Mouse (Mus musculus) kidney, adult 8-10 months (tissue): ENCODE results near the gene Spef1.

Source experiments
- DNase-seq, 2 experiments: peaks; one replicate each; pipeline ENCODE4 v3.0.0; 2022

Gene Spef1

GRCm38 (mm10) chr2:131140533-131140905 is 46.6 kb downstream of the Spef1 start:
- no peak for DNase-seq

DNA sequence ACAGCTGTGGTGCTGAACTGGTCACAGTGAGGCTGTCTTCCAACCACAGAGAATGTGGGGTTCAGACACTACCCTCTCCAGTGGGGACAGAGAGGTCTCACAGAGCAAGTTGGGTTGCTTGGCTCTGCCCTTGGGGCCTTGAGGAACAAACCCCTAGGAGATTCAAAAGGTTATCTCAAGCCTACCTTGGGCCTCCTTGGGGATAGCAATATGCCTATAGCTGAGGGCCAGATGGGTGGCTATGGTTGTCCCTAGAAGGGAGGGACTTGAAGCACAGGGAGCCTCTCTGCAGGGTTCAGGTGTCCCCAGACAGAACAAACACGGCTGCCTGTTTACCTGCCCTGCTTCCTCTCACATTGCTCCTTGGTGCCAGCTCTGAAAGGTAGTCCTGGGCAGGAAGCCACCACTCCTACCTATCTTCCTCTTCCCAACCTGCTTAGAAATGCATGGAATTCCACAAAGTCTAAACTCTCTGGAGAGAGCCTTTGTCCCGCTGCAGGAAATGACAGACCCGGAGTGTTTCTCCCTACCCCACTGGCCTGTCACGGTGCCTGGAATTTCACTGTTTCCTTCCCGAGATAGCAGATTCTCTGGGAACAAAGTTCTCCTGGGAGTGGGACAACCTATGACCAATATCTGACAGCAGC is 47.1 kb downstream of the Spef1 start:
- DNase-seq, result peak; percentile 26 to 48

GRCm38 (mm10) chr2:131139287-131139686 is 47.8 kb downstream of the Spef1 start:
- DNase-seq, result no peak

GRCm38 (mm10) chr2:131138760-131139159 is 48.3 kb downstream of the Spef1 start:
- peak in 1 of 2 experiments; percentile 0 for DNase-seq

DNA sequence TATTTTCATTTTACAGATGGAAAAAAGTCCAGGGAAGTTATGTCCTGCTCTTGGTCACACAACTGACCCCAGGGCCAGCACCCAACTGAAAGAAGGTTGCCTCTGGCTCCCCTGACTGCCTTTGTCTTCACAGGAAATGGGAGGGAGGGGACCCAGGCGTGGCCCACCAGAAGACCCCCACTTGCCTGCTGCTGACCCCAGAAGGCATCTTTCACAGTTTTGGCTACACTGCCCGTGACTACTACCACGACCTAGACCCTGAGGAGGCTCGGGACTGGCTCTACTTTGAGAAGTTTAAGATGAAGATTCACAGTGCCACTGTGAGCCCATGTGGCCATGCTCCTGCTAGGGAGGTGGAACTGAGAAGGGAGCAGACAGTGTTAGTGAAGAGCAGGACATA is 48.8 kb downstream of the Spef1 start:
- DNase-seq, result peak in 1 of 2 experiments; percentile 0

- DNase-seq, result no peak
These were observed 51.5 kb downstream of the Spef1 start for GRCm38 (mm10) chr2:131135521-131136139.

GRCm38 (mm10) chr2:131134826-131135400 is 52.2 kb downstream of the Spef1 start:
- DNase-seq, result no peak

- DNase-seq, result peak; percentile 50 to 51
These were observed 52.7 kb downstream of the Spef1 start for GRCm38 (mm10) chr2:131134381-131134780.

- DNase-seq, result no peak
These were observed 54.0 kb downstream of the Spef1 start, which contains the start of gene Gm11037 for GRCm38 (mm10) chr2:131132930-131133547. Gm11037 (plus strand) TSS chr2:131133497.

DNA sequence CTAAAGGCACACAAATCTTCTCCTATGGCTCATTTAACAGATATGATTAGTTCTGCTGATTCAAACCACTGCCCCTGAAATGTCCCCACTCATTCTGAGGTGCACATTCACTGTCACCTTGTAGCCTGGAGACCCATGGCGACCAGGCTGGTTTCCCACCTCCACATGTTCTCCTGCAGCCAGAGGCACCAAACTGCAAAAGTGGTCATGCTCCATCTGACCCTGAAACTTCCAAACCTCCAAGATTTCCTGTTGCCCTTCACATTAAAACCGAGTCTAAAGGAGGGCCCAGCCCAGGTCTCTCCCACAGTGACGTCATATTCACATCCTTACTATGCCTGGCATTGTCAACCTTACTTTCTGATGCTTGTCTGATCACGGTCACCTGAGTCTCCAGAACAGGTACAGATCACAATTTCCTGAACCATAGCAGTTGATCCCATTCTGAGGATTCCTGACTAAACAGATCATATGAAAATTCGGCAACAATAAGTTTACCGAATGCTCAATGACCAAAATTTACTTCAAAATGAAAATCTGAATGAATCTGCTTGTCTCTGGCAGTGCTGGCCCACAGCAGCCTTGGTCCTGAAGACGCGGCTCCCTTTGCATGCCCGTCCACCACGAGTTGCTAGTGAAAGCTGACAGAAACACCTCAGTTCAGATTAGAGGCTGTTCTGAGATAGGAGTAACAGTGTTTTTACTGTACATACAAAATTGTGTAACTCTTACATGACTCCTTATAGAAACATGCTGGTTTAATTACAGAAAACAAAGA is 54.8 kb downstream of the Spef1 start:
- no peak for DNase-seq

DNA sequence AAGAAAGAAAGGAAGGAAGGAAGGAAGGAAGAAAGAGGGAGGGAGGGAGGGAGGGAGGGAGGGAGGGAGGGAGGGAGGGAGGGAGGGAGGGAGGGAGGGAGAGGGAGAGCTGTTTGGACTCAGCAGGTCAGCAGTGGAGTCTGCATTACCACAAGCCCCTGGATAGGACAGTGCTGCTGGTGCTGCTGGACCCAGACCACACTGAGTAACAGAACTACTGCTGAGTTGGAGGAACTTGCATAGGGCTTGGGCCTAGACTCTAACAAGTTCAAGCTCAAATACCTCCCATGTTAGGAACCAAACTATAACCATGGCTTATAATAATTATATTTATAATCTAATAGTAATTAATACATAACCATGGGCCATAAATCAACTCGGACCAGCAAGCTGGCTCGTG is 56.2 kb downstream of the Spef1 start:
- DNase-seq, result no peak

- no peak for DNase-seq
These were observed 57.2 kb downstream of the Spef1 start for GRCm38 (mm10) chr2:131129836-131130235.

- DNase-seq, result no peak
These were observed 58.4 kb downstream of the Spef1 start for GRCm38 (mm10) chr2:131128636-131129157.

GRCm38 (mm10) chr2:131128211-131128610 is 58.9 kb downstream of the Spef1 start:
- no peak for DNase-seq

GRCm38 (mm10) chr2:131127161-131127730 is 59.8 kb downstream of the Spef1 start, which contains the start of gene Hspa12b:
Hspa12b (plus strand) TSS chr2:131127280.
- DNase-seq, result peak in 1 of 2 experiments; percentile 23

DNA sequence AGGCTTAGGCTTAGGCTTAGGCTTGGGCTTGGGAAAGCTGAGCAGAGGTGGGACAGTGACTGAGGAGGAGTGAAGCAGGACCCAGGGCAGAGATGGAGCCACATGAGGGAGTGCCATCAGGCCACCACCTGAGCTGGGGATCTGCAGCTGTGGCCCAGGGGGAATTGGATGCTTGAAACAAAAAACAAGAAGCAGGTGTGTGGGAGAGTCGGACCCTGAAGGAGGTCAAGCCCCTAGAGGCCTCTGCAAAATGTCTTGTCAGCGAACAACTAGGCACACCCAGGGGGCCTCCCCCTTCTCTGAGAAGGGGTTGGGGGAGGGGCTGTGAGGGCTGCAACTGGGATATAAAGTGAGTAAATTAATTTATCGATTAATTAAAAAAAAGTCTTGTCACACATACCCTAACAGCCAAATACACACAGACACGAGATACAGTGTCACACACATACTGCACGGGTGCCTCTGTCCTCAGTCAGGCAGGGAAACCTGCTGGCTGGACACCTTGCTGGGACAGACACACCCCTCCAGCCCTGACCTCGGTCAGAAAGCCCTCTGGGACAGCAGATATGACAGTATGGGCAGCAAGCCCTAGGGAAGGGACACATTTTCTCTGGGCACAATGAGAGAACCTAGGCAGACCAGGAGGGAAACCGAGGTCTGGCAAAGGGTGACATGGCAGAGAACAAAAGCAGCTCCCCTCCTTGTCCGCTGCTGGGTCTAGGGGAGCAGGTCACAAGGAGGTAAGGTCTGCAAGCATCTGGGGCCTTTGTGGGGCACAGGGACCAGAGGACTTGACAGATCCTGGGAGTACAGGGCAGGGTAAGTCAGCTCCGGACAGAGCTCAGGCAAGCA is 60.9 kb downstream of the Spef1 start:
- DNase-seq, result no peak

- DNase-seq, result no peak
These were observed 61.7 kb downstream of the Spef1 start for GRCm38 (mm10) chr2:131125157-131125963.

- DNase-seq, result peak; percentile 41 to 43
These were observed 62.9 kb downstream of the Spef1 start for GRCm38 (mm10) chr2:131124166-131124565.
